Mouse (Mus musculus) megakaryocyte-erythroid progenitor cell, adult 5-6 weeks (primary cell): ENCODE data around the gene Gm49345. TPM values are rescaled to one million over a fixed set of nuclear protein-coding genes. Genes with fewer than 3 reads are reported as not detected.
A peak's percentile ranks its signal among the peaks of the same experiment; 100 is the strongest.
"Not testable (repeated sequence)": the region's sequence is repeated elsewhere in the genome, so short reads cannot be mapped to it uniquely, and the experiment has no call there.

Experiments
- ATAC-seq: replicated peaks from 2 replicates; pipeline ENCODE4 v1.8.0; 2016; ENCODE audit warnings: mild to moderate bottlenecking, inconsistent platforms; ENCODE audit not compliant: severe bottlenecking, poor library complexity, low FRiP score, low TSS enrichment
- total RNA-seq, 2 experiments: library from RNA; stranded (forward) in 1 of 2; stranded (reverse) in 1 of 2; fragments of 200-1000, 215-1000 nt in 1 of 2; fragments of >200 nt in 1 of 2; fragmentation: Nextera tagmentation in 1 of 2; gene quantifications; 2 replicates each; pipeline ENCODE4 v1.2.3; 2014 to 2017

Gene Gm49345
- total RNA-seq (2014; fragmentation: Nextera tagmentation) (not detected in 2 replicates), total RNA-seq (2017) (3.5 TPM in 1 of 2 replicates, not detected in the other)

DNA sequence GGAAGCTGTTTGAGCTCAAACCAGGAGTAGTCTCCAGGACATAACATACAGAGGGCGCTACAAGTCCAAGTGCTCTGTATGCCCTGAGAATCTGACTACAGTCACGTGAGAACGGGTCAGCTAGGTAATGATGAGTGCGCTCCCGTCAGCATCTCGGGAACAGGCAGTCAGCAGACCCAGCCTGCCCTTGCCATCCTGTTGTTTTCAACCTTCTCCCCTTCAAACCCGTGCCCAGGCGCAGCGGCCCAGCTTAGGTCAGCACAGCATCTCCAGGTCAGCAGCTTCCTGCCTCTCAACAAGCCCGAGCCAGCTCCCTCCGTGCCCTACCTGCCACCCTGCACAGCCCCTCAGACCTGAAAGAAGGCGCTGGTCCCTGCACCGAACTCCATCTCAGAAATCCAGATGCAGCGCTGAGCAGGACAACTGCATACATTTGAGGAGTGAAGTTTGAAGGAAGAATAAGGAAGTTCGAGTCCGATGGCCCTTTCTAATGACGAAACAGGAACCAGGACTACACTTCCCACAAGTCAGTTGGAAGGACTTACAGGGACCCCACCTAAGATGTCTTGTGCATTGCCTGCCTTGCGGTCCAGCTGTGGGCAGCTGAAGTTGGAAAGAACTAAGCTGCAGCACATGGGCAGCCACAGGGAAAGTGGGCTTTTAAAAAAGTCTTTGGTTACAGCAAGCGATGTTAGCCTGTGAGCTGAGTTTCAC lies at the start of gene Gm49345, which contains the start of gene Zfp729a:
Gene Gm49345 (minus strand): TSS at position 476 of the 714 bp plus-strand sequence.
Gene Zfp729a (minus strand): TSS at position 498 of the 714 bp plus-strand sequence.
- peak; percentile 97 for ATAC-seq

DNA sequence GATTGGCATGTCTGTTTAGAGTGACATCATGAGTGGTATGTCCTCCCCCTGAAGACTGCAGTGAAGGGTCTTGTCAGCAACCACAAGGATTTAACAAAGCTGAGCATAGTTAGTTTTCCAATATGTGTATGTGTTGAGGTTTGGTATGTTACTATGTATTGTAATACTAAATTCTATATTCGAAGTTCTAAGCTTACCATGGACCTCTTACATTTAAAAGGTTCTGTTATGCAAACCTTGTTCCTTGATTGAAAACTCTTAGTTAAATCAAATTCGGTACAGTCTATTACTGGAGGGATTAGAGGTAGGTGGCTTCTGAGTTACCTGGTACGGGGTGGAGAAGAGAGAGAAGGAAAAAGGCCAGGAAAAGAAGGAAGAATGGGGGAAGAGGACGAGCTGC lies 49.4 kb upstream of the Gm49345 start, which contains the start of gene Zfp738:
Gene Zfp738 (minus strand): TSS at position 101 of the 400 bp plus-strand sequence.
- no peak for ATAC-seq

DNA sequence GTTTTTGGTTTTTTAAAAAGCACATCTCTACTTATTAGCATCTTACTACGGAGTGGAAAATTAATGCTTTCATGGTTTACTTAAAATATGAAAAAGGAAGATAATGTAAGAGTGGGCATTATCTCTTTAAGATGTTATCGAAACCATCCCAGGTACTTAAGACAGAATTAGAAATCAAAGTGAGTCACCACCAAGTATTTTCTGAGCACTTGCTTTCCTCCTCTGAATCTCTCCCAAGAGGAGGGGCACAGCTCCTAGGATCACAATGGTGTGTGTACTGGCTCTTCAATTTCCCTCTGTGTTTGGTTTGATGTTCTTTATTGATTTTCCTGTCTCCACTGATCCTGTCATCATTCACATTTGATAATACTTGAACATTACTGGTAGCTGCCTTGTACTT lies 46.3 kb upstream of the Gm49345 start:
- ATAC-seq, result not testable (repeated sequence)

DNA sequence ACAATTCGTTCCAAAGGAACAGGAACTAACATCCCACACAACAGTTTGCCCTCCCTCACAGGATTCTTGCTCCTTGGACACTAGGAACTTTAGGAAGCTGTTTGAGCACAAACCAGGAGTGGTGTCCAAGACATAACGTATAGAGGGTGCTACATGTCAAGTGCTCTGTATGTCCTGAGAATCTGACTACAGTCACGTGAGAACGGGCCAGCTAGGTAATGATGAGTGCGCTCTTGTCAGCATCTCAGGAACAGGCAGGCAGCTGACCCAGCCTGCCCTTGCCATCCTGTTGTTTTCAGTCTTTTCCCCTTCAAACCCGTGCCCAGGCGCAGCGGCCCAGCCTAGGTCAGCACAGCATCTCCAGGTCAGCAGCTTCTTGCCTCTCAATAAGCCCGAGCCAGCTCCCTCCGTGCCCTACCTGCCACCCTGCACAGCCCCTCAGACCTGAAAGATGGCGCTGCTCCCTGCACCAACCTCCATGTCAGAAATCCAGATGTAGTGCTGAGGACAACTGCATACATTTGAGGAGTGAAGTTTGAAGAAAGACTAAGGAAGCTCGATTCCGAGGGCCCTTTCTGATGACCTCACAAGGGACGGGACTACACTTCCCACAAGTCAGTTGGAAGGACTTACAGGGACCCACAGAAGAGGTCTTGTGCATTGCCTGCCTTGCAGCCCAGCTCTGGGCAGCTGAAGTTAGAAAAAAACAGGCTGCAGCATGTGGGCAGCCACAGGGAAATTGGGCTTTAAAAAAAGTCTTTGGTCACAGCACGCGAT lies 45.6 kb upstream of the Gm49345 start:
- peak; percentile 100 for ATAC-seq

DNA sequence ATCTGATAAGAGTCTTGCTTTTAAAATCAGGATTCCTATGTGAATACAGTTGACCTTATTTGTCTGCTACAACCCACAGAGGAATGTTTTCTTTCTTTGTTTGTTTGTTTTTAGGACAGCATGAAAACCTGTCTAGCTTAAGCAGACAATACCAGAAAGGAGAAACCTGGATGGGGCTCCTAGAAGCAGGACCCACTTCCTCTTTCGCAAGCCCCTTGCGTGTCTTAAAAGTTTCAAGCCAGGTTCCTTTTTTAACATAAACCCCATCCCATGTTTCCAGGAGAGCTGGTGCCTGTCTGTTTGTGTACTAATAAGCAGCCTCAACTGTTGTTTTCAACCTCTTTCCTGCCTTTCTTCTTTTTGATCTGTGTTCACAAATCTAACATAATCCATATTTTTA lies 37.3 kb upstream of the Gm49345 start:
- ATAC-seq, result no peak

DNA sequence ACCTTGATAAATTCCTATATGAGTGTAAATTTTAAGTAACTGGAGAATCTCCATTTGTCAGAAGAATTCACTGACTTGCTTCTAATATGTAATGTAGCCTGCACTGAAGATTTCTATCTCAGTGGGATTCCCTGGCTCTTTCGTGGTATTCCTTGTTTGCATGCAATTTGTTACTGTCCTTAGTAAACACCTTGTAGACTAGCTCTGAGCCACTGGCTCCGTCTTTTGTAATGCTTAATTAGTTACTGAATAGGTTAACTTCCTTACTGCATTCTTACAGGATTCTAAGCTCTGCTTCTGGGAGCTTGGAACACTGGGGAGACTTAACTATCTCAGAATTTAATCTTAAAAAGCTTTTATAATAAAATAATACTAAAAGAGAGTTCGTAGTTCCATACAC lies 14.9 kb upstream of the Gm49345 start:
- ATAC-seq, result no peak

DNA sequence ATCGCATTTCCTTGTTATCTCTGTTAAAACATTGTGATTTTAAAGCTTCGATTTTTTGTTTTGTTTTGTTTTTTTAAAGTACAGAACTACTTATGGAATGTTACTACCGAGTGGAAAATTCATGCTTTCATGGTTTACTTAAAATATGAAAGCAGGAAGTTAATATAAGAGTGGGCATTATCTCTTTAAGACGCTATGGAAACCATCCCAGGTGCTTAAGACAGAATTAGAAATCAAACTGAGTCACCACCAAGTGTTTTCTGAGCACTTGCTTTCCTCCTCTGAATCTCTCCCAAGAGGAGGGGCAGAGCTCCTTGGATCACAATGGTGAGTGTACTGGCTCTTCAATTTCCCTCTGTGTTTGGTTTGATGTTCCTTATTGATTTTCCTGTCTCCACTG lies 27.5 kb downstream of the Gm49345 start:
- ATAC-seq, result no peak

DNA sequence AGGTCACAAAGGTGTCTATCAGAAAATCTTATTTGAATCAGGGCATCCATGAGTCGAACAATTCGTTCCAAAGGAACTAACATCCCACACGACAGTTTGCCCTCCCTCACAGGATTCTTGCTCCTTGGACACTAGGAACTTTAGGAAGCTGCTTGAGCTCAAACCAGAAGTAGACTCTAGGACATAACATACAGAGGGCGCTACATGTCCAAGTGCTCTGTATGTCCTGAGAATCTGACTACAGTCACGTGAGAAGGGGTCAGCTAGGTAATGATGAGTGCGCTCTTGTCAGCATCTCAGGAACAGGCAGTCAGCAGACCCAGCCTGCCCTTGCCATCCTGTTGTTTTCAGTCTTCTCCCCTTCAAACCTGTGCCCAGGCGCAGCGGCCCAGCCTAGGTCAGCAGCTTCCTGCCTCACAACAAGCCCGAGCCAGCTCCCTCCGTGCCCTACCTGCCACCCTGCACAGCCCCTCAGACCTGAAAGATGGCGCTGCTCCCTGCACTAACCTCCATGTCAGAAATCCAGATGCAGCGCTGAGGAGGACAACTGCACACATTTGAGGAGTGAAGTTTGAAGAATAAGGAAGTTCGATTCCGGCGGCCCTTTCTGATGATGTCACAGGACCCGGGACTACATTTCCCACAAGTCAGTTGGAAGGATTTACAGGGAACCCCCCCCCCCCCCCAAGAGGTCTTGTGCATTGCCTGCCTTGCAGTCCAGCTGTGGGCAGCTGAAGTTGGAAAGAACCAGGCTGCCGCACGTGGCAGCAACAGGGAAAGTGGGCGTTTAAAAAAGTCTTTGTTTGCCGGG lies 28.3 kb downstream of the Gm49345 start, which contains the start of gene Zfp729b:
Gene Zfp729b (minus strand): TSS at position 642 of the 811 bp plus-strand sequence.
- ATAC-seq, result peak; percentile 86

DNA sequence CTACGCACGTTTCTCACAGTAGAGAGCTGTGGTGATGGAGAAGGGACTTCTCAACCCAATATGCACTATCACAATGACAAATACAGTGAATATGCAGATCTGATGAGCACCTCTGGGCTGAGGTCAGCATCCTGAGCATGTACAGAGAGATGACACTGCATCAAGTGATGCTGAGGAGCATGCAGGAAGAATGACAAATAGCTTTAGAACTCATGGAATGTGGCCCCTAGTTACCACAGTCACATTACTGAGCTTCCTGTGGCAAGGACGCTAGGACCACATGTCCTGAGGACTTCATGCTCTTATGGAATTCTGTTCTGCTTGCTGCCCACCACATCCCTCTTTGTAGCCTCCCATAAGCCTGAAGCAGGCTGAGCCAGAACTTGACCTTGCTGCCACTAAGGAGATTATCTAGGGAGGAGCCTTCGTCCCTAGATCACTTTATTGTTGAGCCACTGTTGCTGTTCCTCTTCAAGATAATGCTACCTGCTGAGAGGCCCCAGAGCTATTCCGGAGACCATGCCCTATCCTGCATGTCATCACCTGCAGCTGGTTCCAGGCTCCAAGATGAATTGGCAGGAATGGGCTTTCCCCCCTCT lies 64.9 kb downstream of the Gm49345 start:
- ATAC-seq, result no peak

DNA sequence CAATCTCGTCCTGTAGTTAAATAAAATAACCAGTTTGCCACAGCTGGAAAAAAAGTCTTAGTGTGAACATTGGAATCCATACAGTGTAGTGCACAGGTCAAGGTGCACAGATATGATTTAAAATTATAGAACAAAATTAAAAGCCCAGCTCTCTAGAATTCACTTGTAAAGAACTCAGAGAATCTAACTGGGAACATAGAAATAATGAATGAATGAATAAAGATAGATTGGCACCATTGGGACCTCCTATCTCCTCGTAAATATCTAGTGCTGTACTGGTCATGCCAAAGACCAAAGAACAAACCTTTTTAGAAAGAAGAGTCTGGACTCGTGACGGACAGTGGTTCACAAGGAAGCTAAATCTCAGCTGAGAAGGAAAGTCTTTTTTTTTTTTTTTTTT lies 83.8 kb downstream of the Gm49345 start, which contains the start of gene Zfp748:
Gene Zfp748 (minus strand): TSS at position 101 of the 400 bp plus-strand sequence.
- ATAC-seq, result no peak

DNA sequence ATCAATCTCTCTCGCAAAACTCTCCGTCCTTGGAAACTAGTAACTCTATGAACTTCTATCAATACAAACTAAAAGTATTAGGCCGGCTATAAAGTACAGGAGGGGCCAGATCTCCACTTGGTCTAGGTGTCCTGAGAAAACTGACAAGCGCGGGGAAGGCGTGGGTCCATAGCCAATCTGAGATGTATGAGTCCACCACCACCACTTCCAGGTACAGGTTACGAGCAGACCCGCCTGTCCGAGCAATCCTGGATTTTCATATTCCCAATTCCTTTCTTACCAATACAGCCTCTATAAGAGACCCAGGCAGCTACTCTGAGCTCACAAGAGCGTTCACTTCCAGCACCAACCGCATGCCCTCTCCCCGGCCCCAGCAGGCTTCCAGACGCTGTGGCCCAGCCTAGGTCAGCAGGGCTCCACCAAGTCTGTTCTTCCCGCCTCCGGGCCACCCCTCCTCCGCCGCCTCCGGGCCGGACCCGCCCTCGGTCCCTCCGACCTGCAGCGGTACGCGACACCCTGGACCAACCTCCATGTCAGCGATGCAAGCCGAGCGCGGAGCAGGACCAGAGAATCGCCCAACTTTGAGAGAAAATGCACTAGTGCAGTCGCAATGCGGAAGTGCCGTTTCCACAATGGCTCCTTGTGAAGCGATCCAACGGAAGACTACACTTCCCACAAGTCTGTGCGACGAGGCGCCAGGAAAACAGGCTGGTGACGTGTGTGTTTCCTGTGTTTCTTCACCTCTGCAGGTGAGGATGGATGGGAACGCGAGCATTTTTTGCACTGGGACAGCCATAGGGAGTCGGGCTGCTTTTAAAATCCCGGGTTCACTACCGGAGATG lies 84.8 kb downstream of the Gm49345 start:
- peak; percentile 99 for ATAC-seq

DNA sequence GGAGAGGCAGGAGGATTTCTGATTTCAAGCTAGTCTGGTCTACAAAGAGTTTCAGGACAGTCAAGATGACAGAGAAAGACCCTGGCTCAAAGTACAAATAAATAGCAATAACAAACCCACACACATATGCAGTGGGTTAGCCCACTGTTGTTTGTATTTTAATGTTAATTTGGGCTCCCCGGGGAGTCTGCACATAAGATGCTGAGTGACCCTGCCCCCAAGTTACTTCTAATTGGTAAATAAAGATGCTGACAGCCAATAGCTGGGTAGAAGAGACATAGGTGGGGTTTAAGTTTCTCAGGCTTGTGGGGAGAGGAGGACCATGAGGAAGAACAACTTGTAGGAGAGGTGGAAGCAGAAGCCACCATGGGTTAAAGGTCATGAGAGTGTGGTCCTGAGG lies 91.6 kb downstream of the Gm49345 start:
- ATAC-seq, result no peak

Other genes starting within 250 kb of the Gm49345 start
- 4.3 and 6.2 TPM in 2 replicates for gene Zfp429, start 237.9 kb downstream of the Gm49345 start, total RNA-seq (2014; fragmentation: Nextera tagmentation)
- gene Zfp429, start 237.9 kb downstream of the Gm49345 start, total RNA-seq (2017), result 10.5 and 11.5 TPM in 2 replicates
- gene Zfp459, start 216.4 kb downstream of the Gm49345 start, total RNA-seq (2014; fragmentation: Nextera tagmentation), result 1.4 and 2.6 TPM in 2 replicates
- gene Zfp459, start 216.4 kb downstream of the Gm49345 start, total RNA-seq (2017), result 1.3 and 1.9 TPM in 2 replicates
- 8.7 and 14.3 TPM in 2 replicates for gene Zfp874a, start 186.1 kb downstream of the Gm49345 start, total RNA-seq (2014; fragmentation: Nextera tagmentation)
- gene Zfp874a, start 186.1 kb downstream of the Gm49345 start, total RNA-seq (2017), result 13.7 and 21.8 TPM in 2 replicates
- gene Zfp874b, start 153.5 kb downstream of the Gm49345 start, total RNA-seq (2014; fragmentation: Nextera tagmentation), result 4.5 and 13.3 TPM in 2 replicates
- 7.6 and 9.2 TPM in 2 replicates for gene Zfp874b, start 153.5 kb downstream of the Gm49345 start, total RNA-seq (2017)
- gene Zfp58, start 137.2 kb downstream of the Gm49345 start, total RNA-seq (2014; fragmentation: Nextera tagmentation), result 3.3 and 4.6 TPM in 2 replicates
- gene Zfp58, start 137.2 kb downstream of the Gm49345 start, total RNA-seq (2017), result 5.5 and 12.6 TPM in 2 replicates
- not detected in 2 replicates for gene Gm26965, start 111.6 kb downstream of the Gm49345 start, total RNA-seq (2014; fragmentation: Nextera tagmentation)
- gene Gm26965, start 111.6 kb downstream of the Gm49345 start, total RNA-seq (2017), result not detected in 2 replicates
- 13.6 and 18.1 TPM in 2 replicates for gene Zfp87, start 111.6 kb downstream of the Gm49345 start, total RNA-seq (2014; fragmentation: Nextera tagmentation)
- gene Zfp87, start 111.6 kb downstream of the Gm49345 start, total RNA-seq (2017), result 14.1 and 14.7 TPM in 2 replicates
- gene Zfp748, start 83.9 kb downstream of the Gm49345 start, total RNA-seq (2014; fragmentation: Nextera tagmentation), result 7.8 and 9.6 TPM in 2 replicates
- gene Zfp748, start 83.9 kb downstream of the Gm49345 start, total RNA-seq (2017), result 9.4 and 11.8 TPM in 2 replicates
- gene Zfp729b, start 28.1 kb downstream of the Gm49345 start, total RNA-seq (2014; fragmentation: Nextera tagmentation), result 9.6 and 13.3 TPM in 2 replicates
- gene Zfp729b, start 28.1 kb downstream of the Gm49345 start, total RNA-seq (2017), result 11.7 and 17.0 TPM in 2 replicates
- gene Zfp729a, start within 50 bp of the Gm49345 start, total RNA-seq (2014; fragmentation: Nextera tagmentation), result 5.4 and 6.7 TPM in 2 replicates
- gene Zfp729a, start within 50 bp of the Gm49345 start, total RNA-seq (2017), result 5.3 and 12.8 TPM in 2 replicates
- 13.3 and 13.6 TPM in 2 replicates for gene Zfp738, start 49.3 kb upstream of the Gm49345 start, total RNA-seq (2014; fragmentation: Nextera tagmentation)
- 13.1 and 21.9 TPM in 2 replicates for gene Zfp738, start 49.3 kb upstream of the Gm49345 start, total RNA-seq (2017)
- gene Zfp65, start 91.4 kb upstream of the Gm49345 start, total RNA-seq (2014; fragmentation: Nextera tagmentation), result 7.2 and 12.7 TPM in 2 replicates
- 16.6 and 17.6 TPM in 2 replicates for gene Zfp65, start 91.4 kb upstream of the Gm49345 start, total RNA-seq (2017)
- gene Zfp85, start 117.5 kb upstream of the Gm49345 start, total RNA-seq (2014; fragmentation: Nextera tagmentation), result 5.4 and 9.3 TPM in 2 replicates
- gene Zfp85, start 117.5 kb upstream of the Gm49345 start, total RNA-seq (2017), result 7.0 and 8.1 TPM in 2 replicates
- 6.2 and 8.9 TPM in 2 replicates for gene Zfp493, start 141.9 kb upstream of the Gm49345 start, total RNA-seq (2014; fragmentation: Nextera tagmentation)
- 1.8 and 3.7 TPM in 2 replicates for gene Zfp493, start 141.9 kb upstream of the Gm49345 start, total RNA-seq (2017)
- gene Zfp273, start 176.0 kb upstream of the Gm49345 start, total RNA-seq (2014; fragmentation: Nextera tagmentation), result 3.1 and 5.3 TPM in 2 replicates
- gene Zfp273, start 176.0 kb upstream of the Gm49345 start, total RNA-seq (2017), result 2.2 and 8.7 TPM in 2 replicates
- 2.3 TPM in 1 of 2 replicates, not detected in the other for gene Gm10037, start 193.3 kb upstream of the Gm49345 start, total RNA-seq (2014; fragmentation: Nextera tagmentation)
- gene Gm10037, start 193.3 kb upstream of the Gm49345 start, total RNA-seq (2017), result not detected in 2 replicates
- not detected in 2 replicates for gene BC048507, start 225.6 kb upstream of the Gm49345 start, total RNA-seq (2014; fragmentation: Nextera tagmentation)
- gene BC048507, start 225.6 kb upstream of the Gm49345 start, total RNA-seq (2017), result not detected in 2 replicates